Mouse (Mus musculus) stomach, postnatal 0 days (tissue): Measurements from ENCODE around the gene Dnajb13. TPM values are rescaled to one million over a fixed set of nuclear protein-coding genes. Genes with fewer than 3 reads are reported as not detected.

Source experiments
- ATAC-seq: fragments of 200-750 bp; cut with Nextera tagmentation; 2 replicates; pipeline ENCODE4 v1.8.0; 2017; ENCODE audit not compliant: low FRiP score, low TSS enrichment
- DNase-seq: peaks from one replicate; pipeline ENCODE4 v3.0.0-alpha.2; 2016; ENCODE audit warnings: low spot score
- H3K27ac ChIP-seq: fragments of 300-500 bp; sonication (generic); replicated peaks from 2 replicates; pipeline ENCODE4 v1.5.1; 2014; ENCODE audit warnings: mild to moderate bottlenecking, control low read depth
- H3K27me3 ChIP-seq: fragments of 300-500 bp; sonication (generic); 2 replicates; pipeline ENCODE4 v1.6.1; 2014; ENCODE audit warnings: low read length; ENCODE audit not compliant: control insufficient read depth, insufficient read depth
- H3K36me3 ChIP-seq: fragments of 300-500 bp; sonication (generic); 2 replicates; pipeline ENCODE4 v1.6.1; 2014; ENCODE audit warnings: low read length, mixed read lengths; ENCODE audit not compliant: control insufficient read depth, insufficient read depth
- H3K4me1 ChIP-seq: fragments of 300-500 bp; sonication (generic); replicated peaks from 2 replicates; pipeline ENCODE4 v1.6.1; 2014; ENCODE audit warnings: antibody characterized with exemption; ENCODE audit not compliant: control insufficient read depth, insufficient read depth
- H3K4me2 ChIP-seq: fragments of 300-500 bp; sonication (generic); replicated peaks from 2 replicates; pipeline ENCODE4 v1.6.1; 2014; ENCODE audit warnings: low read depth, mild to moderate bottlenecking, control low read depth, moderate library complexity
- H3K4me3 ChIP-seq: fragments of 300-500 bp; sonication (generic); 2 replicates; pipeline ENCODE4 v1.5.1; 2014; ENCODE audit warnings: low read depth, low read length, control low read depth
- H3K9ac ChIP-seq: fragments of 300-500 bp; sonication (generic); 2 replicates; pipeline ENCODE4 v1.6.1; 2014; ENCODE audit warnings: mild to moderate bottlenecking, low read length, control low read depth, mixed read lengths
- H3K9me3 ChIP-seq: fragments of 300-500 bp; sonication (generic); 2 replicates; pipeline ENCODE4 v1.6.1; 2016; ENCODE audit warnings: low read length; ENCODE audit not compliant: control insufficient read depth
- CTCF ChIP-seq: IDR thresholded peaks from 2 replicates; pipeline ENCODE4 v1.5.1; 2016; ENCODE audit warnings: antibody characterized with exemption, low read depth, mild to moderate bottlenecking, moderate library complexity
- EP300 ChIP-seq: optimal IDR thresholded peaks from 2 replicates; pipeline ENCODE3; 2016; ENCODE audit warnings: antibody characterized with exemption
- WGBS: fragments of 180-500 bp; shearing (Covaris S2); extraction: QIAGEN DNeasy Blood & Tissue Kit; methylation state at CpG from one replicate; pipeline ENCODE4 v1.1.7; 2014; 5-methylcytosine and 5-hydroxymethylcytosine counted together
- polyA plus RNA-seq: library from polyadenylated mRNA; unstranded; fragments of >200 nt; fragmentation: Nextera tagmentation; extraction: Ambion mirVana; gene quantifications from 2 replicates; pipeline ENCODE4 v1.2.1, GENCODE M21; 2015

Gene Dnajb13
- polyA plus RNA-seq, 1 experiment from 2014 or later: 0.45 TPM

DNA sequence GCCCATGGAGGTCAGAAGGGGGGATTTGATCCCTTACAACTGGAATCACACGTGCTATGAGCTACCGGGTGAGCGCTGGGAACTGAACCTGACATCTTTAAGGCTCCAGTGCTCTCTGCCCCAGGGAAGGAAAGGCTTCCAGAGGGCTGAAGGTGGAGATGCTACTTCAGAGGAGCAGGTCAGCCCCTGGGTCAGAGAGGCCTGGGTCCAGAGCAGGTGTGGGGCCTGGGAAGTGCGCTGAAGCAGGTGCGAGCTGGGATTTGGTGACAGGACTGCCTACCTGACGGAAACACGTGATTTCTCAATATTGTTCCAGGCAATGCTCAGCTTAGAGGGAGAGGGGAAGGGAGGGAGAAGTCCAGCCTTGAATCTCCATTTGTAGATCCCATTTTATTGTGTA is 50.5 kb downstream of the Dnajb13 start:
- Histone ChIP-seq H3K36me3 (peaks cover 4% of the 10 kb centered on the region; the same call in 1 of the 2 replicates), H3K27me3 (no peaks in the 10 kb centered on the region), H3K9ac (no peak overlapping the region), H3K4me3 (no peak overlapping the region), H3K9me3 (no peaks in the 10 kb centered on the region), H3K4me2 (no peak overlapping the region), H3K4me1 (peaks cover 11% of the 10 kb centered on the region), H3K27ac (peak overlapping the region; percentile 92)
- DNase-seq (no peak), ATAC-seq (no peak)
- TF ChIP-seq CTCF: no peak
- TF ChIP-seq EP300: no peak
- 88% methylated on average over 7 of the region's 7 CpGs for WGBS

- H3K4me2 ChIP-seq: no peak overlapping the region
- ATAC-seq (no peak), DNase-seq (no peak)
- H3K36me3 ChIP-seq: peaks cover 4% of the 10 kb centered on the region; the same call in 1 of the 2 replicates
- no peaks in the 10 kb centered on the region for H3K9me3 ChIP-seq
- peaks cover 11% of the 10 kb centered on the region for H3K4me1 ChIP-seq
- 49% methylated on average over 10 of the region's 10 CpGs for WGBS
- H3K27me3 ChIP-seq: no peaks in the 10 kb centered on the region
- H3K4me3 ChIP-seq: no peak overlapping the region
- no peak overlapping the region for H3K27ac ChIP-seq
- TF ChIP-seq CTCF (no peak), EP300 (no peak)
- H3K9ac ChIP-seq: no peak overlapping the region
Measured at GRCm38 (mm10) chr7:100463757-100464156, 51.0 kb downstream of the Dnajb13 start.

GRCm38 (mm10) chr7:100463194-100463593 is 51.6 kb downstream of the Dnajb13 start:
- no peak for TF ChIP-seq EP300
- no peak for TF ChIP-seq CTCF
- 52% methylated on average over 9 of the region's 9 CpGs for WGBS
- DNase-seq: no peak

GRCm38 (mm10) chr7:100461621-100462151 is 53.1 kb downstream of the Dnajb13 start:
- 63% methylated on average over 6 of the region's 6 CpGs for WGBS
- Histone ChIP-seq H3K4me2 (no peak overlapping the region), H3K36me3 (peaks cover 4% of the 10 kb centered on the region; the same call in 1 of the 2 replicates), H3K27ac (0 out of 2 replicates have a peak overlapping the region, but pooled peaks have one; percentile 13), H3K4me1 (peaks cover 11% of the 10 kb centered on the region), H3K9me3 (no peaks in the 10 kb centered on the region), H3K4me3 (no peak overlapping the region), H3K27me3 (no peaks in the 10 kb centered on the region), H3K9ac (no peak overlapping the region)
- DNase-seq (peak; percentile 48), ATAC-seq (no peak)
- TF ChIP-seq EP300 (no peak), CTCF (no peak)

More at GRCm38 (mm10) chr7:100463194-100463593, 51.6 kb downstream of the Dnajb13 start:
- peaks cover 4% of the 10 kb centered on the region; the same call in 1 of the 2 replicates for H3K36me3 ChIP-seq
- H3K4me1 ChIP-seq: peaks cover 11% of the 10 kb centered on the region
- H3K27me3 ChIP-seq: no peaks in the 10 kb centered on the region
- H3K4me3 ChIP-seq: no peak overlapping the region
- no peak overlapping the region for H3K4me2 ChIP-seq
- no peak overlapping the region for H3K27ac ChIP-seq
- no peaks in the 10 kb centered on the region for H3K9me3 ChIP-seq
- no peak for ATAC-seq
- H3K9ac ChIP-seq: no peak overlapping the region

- DNase-seq (no peak), ATAC-seq (no peak)
- WGBS: 90% methylated on average over 3 of the region's 3 CpGs
- peaks cover 4% of the 10 kb centered on the region for H3K36me3 ChIP-seq
- H3K27me3 ChIP-seq: no peaks in the 10 kb centered on the region
- H3K4me1 ChIP-seq: no peaks in the 10 kb centered on the region; the same call in 1 of the 2 replicates
- TF ChIP-seq EP300: no peak
- no peak for TF ChIP-seq CTCF
- H3K4me2 ChIP-seq: no peak overlapping the region
- no peak overlapping the region for H3K4me3 ChIP-seq
- H3K9me3 ChIP-seq: no peaks in the 10 kb centered on the region
- H3K9ac ChIP-seq: no peak overlapping the region
- H3K27ac ChIP-seq: no peak overlapping the region
Measured at GRCm38 (mm10) chr7:100459862-100460261, 54.9 kb downstream of the Dnajb13 start.

DNA sequence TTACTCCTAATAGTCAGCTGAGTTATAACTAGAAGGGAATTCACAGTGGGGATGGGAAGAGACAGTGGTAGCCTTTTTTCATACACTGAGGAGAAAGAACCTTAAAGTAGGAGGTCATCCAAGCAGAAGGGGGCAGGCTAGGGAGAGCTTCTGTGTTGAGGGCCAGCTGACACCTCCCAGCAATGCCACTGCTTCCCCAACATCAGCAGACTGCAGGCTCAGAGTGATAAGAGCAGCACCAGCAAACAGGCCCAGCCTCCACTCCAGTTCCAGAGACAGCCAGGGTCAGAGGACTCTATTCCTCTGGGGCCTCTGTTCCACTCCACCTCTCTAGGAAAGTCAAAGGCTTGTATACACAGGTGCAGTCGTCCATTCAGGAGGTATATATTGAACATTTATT is 56.6 kb downstream of the Dnajb13 start:
- no peak overlapping the region for H3K4me2 ChIP-seq
- TF ChIP-seq CTCF (peak; percentile 27; the same call in 1 of the 2 replicates), EP300 (no peak)
- no peaks in the 10 kb centered on the region for H3K4me1 ChIP-seq
- WGBS: 31% methylated on average over 1 of the region's 1 CpGs
- H3K9me3 ChIP-seq: no peaks in the 10 kb centered on the region
- no peak overlapping the region for H3K9ac ChIP-seq
- DNase-seq (peak; percentile 49), ATAC-seq (peak; percentile 74)
- no peak overlapping the region for H3K27ac ChIP-seq
- no peaks in the 10 kb centered on the region for H3K27me3 ChIP-seq
- no peak overlapping the region for H3K4me3 ChIP-seq
- H3K36me3 ChIP-seq: peaks cover 4% of the 10 kb centered on the region

Other genes starting within 250 kb of the Dnajb13 start
- 1.2 and 1.4 TPM in 2 replicates for gene P4ha3, start 229.4 kb downstream of the Dnajb13 start, polyA plus RNA-seq
- 5.2 and 5.6 TPM in 2 replicates for gene C2cd3, start 142.7 kb downstream of the Dnajb13 start, polyA plus RNA-seq
- 27.2 and 28.0 TPM in 2 replicates for gene Ppme1, start 142.7 kb downstream of the Dnajb13 start, polyA plus RNA-seq
- gene Ucp3, start 42.0 kb downstream of the Dnajb13 start, polyA plus RNA-seq: 1.4 and 1.7 TPM in 2 replicates
- 618 and 662 TPM in 2 replicates for gene Ucp2, start 21.6 kb downstream of the Dnajb13 start, polyA plus RNA-seq
- 25.2 and 27.2 TPM in 2 replicates for gene Coa4, start 22.1 kb upstream of the Dnajb13 start, polyA plus RNA-seq
- 76.3 and 80.6 TPM in 2 replicates for gene Rab6a, start 92.5 kb upstream of the Dnajb13 start, polyA plus RNA-seq
- gene Mrpl48, start 93.3 kb upstream of the Dnajb13 start, polyA plus RNA-seq: 77.0 and 79.7 TPM in 2 replicates
- 8.7 and 10.4 TPM in 2 replicates for gene Plekhb1, start 147.5 kb upstream of the Dnajb13 start, polyA plus RNA-seq
- 15.5 and 17.4 TPM in 2 replicates for gene Fam168a, start 191.7 kb upstream of the Dnajb13 start, polyA plus RNA-seq